Mouse (Mus musculus) thymus, postnatal 14 days (tissue): ENCODE results near the gene Dnajc17.

Experiments used
- DNase-seq: peaks from one replicate; pipeline ENCODE4 v3.0.0; 2021

Gene Dnajc17

GRCm38 (mm10) chr2:119156681-119157572 is 51.7 kb downstream of the Dnajc17 start, which contains the start of gene Rmdn3:
Rmdn3 (minus strand) TSS chr2:119157034.
- peak; percentile 94 for DNase-seq

- DNase-seq: no peak
Measured at GRCm38 (mm10) chr2:119156081-119156680, 52.4 kb downstream of the Dnajc17 start.

- DNase-seq: no peak
Measured at GRCm38 (mm10) chr2:119155388-119155787, 53.2 kb downstream of the Dnajc17 start.

GRCm38 (mm10) chr2:119154683-119155082 is 53.9 kb downstream of the Dnajc17 start:
- DNase-seq: no peak

- no peak for DNase-seq
Measured at GRCm38 (mm10) chr2:119152255-119152654, 56.3 kb downstream of the Dnajc17 start.

- DNase-seq: no peak
Measured at GRCm38 (mm10) chr2:119147775-119148174, 60.8 kb downstream of the Dnajc17 start.

GRCm38 (mm10) chr2:119147160-119147678 is 61.4 kb downstream of the Dnajc17 start:
- DNase-seq: no peak

GRCm38 (mm10) chr2:119146435-119146834 is 62.2 kb downstream of the Dnajc17 start:
- DNase-seq: no peak

GRCm38 (mm10) chr2:119145199-119145598 is 63.4 kb downstream of the Dnajc17 start:
- DNase-seq: peak; percentile 10

- no peak for DNase-seq
Measured at GRCm38 (mm10) chr2:119136346-119136898, 72.2 kb downstream of the Dnajc17 start.
